Mouse (Mus musculus) neutrophil, adult 5-6 weeks (primary cell): Measurements from ENCODE around the gene Irak1. TPM values are rescaled to one million over a fixed set of nuclear protein-coding genes. Genes with fewer than 3 reads are reported as not detected.

Source experiments
- ATAC-seq: fragments of 151-379, 151-347 bp; 2 replicates; pipeline ENCODE4 v1.8.0; 2017; ENCODE audit warnings: mild to moderate bottlenecking, moderate TSS enrichment; ENCODE audit not compliant: insufficient number of reproducible peaks, poor library complexity, low FRiP score, severe bottlenecking; ENCODE audit errors: extremely low read depth
- total RNA-seq: library from RNA; stranded (forward); fragments of 200-1000 nt; gene quantifications from 2 replicates; pipeline ENCODE4 v1.2.3, GENCODE M21; 2017

Gene Irak1
- total RNA-seq, result 78.7 and 79.5 TPM in 2 replicates

DNA sequence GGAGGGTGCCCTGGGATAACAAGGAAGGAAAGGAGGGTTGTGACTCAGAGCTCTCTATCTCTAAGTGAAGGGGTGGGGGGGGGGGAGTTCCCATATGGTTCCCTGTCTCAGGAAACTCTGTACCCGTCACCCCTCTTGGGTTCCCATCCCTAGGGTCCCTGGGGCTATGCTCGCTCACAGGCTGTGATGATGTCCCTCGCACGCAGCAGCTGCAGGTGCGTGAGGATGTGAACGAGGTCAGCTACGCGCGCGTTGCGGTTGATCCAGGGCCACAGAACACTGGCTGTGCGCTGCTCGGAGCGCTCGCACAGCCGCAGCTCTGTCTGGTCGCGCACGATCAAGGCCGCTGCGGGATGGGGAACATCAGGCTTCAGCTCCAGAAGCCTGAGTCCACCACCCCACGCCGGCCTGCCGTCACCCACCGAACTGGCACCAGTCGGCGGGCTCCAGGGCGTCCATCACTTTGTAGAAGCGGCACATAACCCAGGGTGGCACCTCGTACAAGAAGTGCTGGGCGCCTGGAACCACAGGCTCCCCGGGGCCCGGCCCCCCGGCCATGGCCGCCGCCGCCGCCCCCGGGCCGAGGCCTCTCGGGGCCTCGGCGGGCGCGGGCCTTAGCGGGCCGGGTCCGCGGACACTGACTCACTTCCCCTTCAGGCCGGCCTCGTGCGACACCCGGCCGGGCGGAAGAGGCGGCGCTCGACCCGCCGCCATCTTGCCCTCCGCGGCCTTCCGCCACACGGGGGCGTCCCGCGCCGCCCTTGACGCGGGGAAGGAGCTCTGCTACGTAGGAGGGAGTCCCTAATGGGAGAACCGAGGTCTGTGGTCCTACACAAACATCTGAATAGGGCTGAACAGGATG, at the start of gene Irak1:
Gene Irak1 (minus strand): TSS at position 731 of the 862 bp plus-strand sequence.
- peak; percentile 94 for ATAC-seq

DNA sequence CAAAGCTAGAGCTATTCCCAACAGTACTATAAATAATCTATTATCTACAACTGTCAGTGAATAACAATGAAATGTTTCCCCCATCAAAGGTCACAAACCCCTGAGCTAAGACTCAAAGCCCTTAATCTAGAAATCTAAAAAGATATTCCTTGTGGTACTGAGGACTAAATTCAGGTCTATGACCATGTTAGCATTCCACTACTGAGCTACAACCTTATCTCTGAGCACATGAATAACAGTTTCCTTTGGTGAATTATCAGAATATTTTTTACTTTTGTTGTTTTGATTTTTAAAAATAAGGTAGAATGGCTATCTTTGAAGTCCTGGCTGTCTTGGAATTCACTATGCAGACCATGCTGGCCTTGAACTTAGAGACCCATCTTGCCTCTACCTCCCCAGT, 47.1 kb upstream of the Irak1 start:
- ATAC-seq, result no peak

DNA sequence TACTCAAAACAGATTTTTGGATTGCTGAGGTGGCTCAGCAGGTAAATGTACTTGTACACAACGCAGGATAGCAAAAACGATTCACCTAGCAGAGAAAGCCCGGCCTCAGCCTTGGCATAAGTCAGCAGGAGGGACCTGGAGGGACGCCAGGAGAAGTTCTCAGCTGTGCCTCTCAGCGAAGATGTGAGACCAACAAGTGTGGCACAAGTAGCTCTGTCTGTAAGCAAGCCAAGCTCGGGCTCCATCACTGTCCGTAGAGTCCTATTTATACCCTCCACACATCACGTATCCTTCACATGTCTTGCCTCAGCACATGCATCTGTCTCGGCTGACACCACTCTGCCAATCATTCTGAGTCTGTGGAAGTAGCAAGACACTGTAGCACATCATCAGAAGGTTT, 44.2 kb upstream of the Irak1 start:
- ATAC-seq, result no peak

DNA sequence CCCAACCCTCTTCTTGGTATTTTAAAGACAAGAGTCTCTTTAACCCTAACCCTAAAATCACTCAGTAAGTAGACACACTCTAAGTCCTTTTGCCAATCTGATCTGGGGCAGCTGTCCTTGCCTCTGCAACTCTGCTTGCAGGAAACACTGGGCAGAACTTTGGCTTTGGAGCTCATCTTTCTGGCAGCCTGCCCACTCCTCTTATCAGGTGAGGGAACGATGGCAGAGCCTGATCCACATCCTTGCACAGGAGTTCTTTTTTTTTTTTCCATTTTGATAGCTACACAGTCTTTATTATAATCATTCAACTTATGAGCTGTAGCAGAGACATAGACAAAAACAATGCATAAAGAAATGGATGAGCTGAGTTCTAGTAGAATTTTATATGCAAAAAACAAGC, 21.4 kb upstream of the Irak1 start:
- no peak for ATAC-seq

DNA sequence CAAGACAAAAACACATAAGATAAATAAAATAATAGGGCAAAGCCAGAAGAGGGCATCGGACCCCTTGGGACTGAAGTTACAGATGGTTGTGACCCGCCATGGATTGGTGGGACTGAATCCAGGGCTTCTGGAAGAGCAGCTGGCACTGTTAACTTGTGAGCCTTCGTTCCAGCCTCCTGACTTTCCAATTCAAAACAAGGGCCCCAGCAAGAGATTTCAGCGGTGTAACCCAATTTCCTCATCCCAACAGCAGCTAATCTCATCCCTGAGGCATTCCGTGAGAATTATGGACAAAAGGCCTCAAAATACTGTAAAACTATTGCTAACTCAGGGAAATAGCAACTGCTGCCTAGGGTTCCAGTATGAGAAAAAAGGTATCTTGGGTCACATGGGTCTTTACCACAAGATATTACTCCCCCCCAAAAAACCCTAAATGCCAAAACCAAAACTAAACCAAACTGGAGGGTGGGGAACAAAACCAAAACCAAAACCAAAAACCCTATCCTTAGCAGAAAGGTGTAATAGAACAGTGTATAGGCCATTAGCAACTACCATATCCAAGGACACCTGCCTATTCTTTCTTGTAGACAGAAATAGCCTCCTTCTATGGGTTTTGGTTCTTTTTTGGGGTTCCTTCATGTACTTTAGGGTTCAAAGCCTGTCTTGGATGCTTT, 14.1 kb upstream of the Irak1 start:
- no peak for ATAC-seq

DNA sequence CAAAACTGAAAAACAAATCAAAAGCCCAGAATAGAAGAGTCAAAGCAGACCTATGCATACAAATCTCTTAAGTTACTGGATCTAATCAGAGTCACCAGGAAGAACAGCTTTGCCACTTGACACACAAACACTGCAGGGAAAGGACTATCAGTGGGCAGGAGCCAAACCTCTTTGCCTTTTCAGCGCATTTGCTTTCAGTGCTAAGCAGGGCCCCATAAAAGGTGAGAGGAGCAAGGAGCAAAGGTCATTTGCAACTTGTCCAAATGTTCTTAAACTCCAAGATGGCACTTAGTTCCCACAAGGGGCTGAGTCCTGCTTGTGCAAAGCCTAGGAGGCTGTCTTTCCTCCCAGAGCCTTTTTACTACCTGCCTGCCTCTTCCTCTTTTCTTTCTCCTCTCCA, 6.3 kb upstream of the Irak1 start:
- no peak for ATAC-seq

DNA sequence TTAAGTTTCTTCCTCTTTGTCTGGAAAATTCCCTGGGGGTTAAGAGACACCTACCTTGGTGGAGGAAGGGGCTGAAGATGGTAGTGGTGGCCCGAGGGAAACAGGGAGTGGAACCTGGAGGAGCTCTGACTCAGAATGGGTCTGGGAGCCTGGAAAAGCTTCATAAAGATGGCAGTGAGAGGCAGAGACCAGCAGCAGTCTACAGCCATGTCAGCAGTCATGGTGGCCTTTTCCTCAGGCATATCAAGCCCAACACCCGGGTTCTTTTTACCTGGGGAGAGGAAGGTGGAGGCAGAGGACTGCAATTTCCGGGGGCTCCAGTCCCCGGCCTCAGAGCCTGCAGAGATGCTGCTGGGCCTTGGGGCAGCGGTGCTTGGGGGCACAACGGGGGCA, 927 bp downstream of the Irak1 start:
- ATAC-seq, result no peak

DNA sequence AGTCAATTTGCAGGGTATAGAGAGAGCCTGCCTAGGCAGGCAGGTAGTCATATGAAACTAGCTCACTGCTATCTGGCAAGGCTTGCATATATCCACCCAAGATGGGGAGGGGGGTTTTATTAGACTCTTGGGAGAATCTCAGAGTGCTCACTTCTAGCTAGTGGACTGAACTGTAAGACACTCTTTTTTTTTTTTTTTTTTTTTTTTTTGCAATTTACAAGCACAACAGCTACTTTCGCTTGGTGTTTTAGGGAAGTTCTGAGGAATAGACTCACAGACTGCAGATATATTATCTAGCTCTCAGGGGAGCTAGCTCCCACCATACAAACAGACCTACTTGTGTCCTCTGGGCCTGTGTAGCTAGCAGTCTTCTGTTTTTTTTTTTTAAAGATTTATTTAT, 9.1 kb downstream of the Irak1 start:
- ATAC-seq, result no peak

DNA sequence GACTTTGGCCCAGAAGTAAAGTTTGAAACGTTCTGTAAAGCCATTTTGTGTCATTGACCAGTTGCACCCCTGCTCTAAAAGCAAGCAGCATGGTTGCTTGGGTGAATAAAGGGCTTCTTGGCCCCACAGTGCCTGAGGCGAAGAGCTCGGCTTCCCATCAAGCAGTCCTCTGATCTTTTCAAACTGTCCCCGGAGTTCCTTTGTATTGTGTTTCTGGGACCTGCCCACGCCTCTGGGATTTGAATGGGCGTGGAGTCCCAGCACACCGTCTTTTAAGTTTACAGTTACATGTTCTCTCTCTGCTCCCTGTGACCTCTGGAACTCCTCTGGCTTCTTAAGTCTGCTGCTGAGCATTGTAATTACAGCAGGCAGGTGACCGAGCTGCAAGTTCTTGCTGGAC, 15.7 kb downstream of the Irak1 start:
- ATAC-seq, result no peak

DNA sequence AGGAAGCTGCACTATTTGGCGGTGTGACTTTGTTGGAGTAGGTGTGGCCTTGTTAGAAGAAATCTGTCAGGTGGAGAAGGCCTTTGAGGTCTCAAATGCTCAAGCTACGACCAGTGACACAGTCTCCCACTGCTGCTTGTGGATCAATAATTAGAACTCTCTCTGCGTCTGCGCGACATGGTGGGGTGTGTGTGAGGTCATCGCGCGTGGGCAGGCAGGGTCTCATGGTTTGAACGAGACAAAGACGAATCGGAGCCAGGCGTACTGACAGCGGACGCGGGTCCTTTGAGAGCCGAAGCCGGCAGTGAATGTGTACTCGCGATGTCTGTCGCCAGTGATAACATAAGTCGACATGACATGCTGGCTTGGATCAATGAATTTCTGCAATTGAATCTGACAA, 17.3 kb downstream of the Irak1 start:
- ATAC-seq, result no peak

DNA sequence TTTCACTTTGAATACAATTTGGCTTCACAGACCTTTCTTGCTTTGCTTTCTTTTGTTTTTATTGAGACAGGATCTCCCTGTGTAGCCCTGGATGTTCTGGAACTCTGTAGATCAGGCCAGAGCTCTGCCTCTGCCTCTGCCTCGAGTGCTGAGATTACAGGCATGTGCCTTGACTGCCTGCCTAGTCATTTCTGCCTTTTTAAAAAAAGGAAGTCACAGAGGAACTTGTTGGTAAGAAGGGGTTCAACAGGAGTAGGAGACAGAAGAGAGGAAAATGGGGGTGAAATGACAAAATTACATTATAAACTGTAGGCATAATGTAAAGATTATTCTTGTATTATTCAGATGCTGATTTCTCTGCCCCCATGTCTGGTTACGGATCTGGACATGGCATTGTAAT, 20.1 kb downstream of the Irak1 start:
- ATAC-seq, result no peak

DNA sequence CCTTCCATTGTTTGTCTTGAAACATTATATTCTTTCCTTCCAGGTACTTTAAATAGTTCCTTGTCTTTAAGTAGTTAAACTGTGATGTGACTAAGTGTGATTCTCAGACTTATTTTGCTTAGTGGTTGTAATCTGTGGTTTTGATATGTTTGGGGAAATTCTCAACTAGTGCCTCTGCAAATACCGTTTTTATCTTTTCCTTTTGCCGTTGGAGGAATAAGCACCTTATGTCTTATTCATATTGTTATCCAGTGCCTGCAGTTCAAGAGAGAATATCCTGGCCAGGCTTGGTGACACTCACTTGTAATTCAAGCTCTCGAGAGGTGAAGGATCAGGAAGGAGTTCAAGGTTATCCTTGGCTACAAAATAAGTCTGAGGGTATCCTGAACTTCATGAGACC, 22.7 kb downstream of the Irak1 start:
- no peak for ATAC-seq

DNA sequence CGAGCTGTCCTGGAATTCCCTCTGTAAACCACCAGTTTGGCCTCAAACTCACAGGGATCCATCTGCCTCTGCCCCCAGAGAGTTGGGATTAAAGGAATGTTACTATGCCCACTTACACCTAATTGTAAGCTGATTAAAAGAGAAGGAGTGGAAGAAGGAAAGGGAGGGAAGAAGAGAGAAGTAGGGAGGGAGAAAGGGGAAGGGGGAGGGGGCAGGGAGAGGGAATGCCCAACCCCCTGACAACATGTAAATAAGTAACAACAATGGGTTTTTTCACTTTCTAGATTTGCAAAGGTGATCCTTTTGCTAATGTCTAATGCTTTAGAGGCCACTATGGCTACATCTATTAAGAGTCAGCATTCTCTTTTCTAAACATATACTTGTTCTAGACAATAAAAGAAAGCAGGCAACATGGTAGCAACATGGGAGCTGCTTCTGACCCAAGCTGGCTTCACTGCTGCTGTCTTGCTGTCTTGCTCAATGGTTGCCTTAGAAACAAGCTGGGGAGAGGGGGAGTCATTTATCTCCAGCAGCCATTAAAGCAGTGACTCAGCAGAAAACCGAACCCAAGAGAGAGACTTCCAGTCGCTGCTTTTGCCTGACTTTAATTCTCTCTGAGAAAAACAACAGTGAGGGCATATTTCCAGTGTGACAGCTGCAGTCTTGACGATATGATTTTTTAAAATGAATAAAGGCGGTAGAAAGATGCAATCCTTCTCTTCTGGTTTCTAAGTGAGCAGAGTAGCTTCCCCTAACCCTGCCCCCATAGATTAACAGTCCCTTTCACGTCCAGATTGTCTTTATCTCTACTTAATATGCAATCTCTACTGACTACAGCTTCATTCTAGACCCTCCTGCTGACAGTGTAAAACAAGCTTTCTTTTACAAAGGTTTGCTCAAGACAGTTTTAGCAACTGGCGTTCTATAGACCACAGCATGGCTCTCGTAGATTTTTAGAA, 24.5 kb downstream of the Irak1 start:
- ATAC-seq, result no peak

DNA sequence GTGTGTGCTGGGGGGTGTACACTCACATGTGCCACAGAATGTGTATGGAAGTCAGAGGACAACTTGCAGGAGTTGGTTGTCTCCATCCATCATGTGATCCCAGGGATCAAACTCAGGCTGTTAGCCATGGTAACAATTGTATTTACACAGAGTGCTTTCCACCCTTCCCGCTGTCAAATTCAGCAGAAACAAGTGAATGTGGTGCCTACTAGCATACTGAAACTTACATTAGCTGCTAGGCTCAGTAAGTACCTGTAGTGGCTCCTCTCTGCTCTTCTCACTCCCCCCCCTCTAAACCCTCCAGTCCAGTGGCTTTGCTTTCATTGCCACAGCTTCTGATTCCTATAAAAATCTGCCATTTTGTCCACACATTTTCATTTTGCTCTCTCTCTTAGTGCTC, 45.9 kb downstream of the Irak1 start:
- no peak for ATAC-seq

DNA sequence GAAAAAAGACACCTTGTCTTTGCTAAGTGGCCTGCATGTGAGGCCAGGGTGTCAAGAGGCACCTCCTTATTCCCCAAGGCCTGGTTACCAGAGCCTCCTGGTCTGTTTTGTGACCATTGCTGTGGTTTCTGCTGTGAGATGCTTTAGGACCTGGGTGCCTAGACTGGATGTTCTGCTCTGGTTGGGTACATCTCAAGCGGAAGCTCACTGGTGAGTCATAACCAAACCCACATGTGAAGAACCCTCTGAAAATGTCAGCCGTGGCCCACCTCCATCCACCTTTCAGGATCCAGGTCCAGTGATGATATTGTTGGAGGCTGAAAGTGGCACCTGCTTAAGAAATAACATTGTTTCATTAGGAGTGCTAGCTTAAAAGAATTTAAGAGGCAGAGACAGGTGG, 47.4 kb downstream of the Irak1 start:
- ATAC-seq, result no peak

DNA sequence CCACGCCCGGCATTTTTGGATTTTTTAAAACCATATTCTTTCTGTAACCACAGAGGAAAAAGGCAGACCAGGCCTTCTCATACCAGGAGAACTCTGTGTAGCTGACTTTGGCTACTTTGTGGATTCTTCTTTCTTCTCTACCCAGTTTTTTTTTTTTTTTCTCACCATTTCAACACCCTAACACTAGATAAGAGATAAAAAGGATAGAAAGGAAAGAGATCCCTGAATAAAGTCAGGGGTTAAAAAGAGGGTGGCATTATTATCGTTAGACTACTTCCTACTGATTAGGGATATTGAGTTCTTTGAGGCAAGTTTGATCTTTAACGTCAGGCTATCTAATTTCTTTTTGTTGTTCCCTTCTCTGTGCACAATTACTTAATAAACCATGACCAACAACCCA, 50.9 kb downstream of the Irak1 start:
- no peak for ATAC-seq

DNA sequence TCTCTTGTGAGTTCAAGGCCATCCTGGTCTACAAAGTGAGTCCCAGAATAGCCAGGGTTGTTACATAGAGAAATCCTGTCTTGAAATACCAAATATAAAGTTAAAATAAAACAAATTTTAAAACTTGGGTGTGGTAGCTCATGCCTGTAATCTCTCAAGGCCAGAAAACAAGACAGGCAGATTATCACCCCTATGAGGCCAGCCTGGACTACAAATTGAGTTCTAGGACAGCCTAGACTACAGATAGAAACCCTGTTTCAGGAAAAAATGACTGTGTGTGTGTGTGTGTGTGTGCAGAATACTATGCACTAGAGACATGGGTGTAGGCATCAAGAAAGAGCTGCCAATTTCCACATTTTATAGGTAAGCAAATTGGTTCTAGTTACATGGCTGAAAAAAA, 52.9 kb downstream of the Irak1 start:
- ATAC-seq, result no peak

DNA sequence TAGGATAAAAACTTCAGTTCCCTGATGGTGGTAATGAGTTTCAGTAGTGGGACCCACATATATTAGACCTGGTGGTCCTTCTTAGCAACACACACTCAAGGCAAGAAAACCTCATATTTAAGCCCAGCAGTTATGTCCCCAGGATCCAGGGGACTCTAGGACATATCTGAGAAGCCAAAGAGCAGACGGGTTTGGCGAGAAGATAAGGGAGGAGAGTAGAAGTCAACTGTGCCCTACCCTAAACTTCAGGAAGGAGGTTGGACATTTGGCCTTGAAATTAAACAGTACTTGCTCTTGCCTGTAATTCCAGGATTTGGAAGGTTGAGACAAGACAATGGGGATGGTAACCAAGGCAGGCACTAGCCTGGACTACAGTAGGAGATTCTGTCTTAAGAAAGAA, 54.0 kb downstream of the Irak1 start:
- no peak for ATAC-seq

DNA sequence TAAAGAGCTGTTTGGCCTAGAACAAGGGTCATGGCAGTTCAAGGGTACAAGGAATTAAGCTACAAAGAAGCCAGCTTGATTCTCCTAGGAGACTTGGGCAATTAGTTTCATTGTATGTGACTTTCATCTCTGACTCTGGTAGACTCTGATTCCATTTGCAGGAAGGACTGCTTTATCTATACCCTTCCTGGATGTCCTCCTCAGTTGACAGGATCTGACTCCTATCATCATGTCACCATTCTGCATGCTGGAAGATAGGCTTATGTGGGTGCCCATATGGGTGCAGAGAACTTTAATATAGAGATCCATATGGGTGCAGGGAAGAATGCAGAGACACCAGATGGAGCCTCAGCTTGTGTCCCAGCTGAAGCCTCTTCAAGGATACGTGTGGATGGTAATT, 54.6 kb downstream of the Irak1 start:
- no peak for ATAC-seq
